Mouse (Mus musculus) heart, adult 2 months (tissue): ENCODE measurements around the gene Cdkl2.

Source experiments
- CTCF ChIP-seq: fragments of 200-600 bp; IDR thresholded peaks from 2 replicates; pipeline ENCODE4 v1.8.1; 2022; ENCODE audit warnings: antibody characterized with exemption, mild to moderate bottlenecking, moderate library complexity
- POLR2A ChIP-seq: fragments of 200-500 bp; IDR thresholded peaks from 2 replicates; pipeline ENCODE4 v1.6.1; 2011; ENCODE audit warnings: mild to moderate bottlenecking, low read depth, low read length, control low read depth; ENCODE audit not compliant: insufficient read depth

DNA sequence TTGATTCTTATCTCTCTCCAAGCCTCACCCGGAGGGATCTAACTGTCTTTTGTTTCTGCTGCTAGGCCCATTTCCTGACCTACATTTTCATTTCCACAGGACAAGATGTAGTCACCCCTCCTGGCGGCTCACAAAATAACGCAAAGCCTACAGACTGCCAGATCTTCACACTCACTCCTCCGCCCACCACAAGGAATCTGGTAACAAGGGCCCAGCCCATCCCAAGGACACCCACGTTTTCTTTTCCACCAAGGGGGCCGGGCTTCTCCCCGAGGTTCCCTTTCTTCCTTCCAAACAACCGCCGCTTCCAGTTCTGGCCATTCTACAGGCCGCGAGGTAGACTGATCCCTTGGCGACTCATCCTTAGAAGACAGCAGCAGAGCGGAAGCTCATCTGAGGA lies 49.1 kb downstream of the Cdkl2 start:
- TF ChIP-seq CTCF (no peak), POLR2A (no peak)
